Mouse (Mus musculus): ENCODE data around the gene Kpna6.

DNA sequence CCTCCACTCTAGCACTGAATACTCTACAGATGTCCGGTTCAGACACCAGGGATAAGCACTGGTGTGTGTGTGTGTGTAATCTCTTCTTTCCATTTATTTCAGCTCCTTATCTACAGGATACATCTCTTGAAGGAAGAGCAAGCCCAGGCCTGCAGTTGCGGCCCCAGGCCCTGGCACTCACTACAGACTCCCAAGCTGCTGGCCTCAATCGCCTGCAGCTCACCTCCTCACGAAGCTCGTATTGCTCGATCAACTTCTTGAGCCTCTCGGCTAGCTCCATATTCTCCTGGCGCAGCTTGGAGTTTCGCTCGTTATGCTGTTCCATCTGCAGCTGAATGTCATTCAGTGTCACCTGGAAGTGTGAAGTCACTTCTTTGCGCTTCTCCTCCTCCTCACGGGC lies 40.7 kb downstream of the Kpna6 start:
- TF ChIP-seq CTCF (IDR thresholded peaks at IDR 0.05; ENCODE audit: low read depth, low read length) (no peak), EP300 (IDR thresholded peaks at IDR 0.05; ENCODE audit: insufficient read depth, low read depth, low read length) (no peak)
